Mouse (Mus musculus): ENCODE data around the gene Moxd1.

DNA sequence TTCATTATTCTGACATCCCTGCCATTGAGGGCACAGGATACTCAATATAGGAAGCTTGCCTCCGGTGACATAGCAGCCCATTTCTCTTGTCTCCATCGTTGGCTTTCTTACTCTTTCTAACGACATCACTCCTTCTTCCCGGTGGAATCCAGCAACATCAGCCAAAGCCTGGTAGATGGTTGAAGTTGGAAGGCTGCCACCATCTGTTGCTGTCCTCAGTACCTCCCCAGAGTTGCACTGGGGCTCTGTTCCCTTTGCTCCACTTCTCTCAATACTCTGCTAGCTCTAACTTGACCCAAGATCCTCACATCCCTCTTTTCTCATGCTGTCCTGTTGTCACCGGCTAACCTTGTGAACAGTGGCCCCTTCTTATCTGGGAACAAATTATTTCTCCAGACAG lies 2.4 kb upstream of the Moxd1 start:
- TF ChIP-seq CTCF (IDR thresholded peaks at IDR 0.05; ENCODE audit: low read depth) (no peak), EP300 (IDR thresholded peaks at IDR 0.05; ENCODE audit: low read depth) (no peak)

Measured in heart, postnatal 0 days (tissue).